ENCODE assay signal across 8 mouse cellular contexts in the genomic region with DNA sequence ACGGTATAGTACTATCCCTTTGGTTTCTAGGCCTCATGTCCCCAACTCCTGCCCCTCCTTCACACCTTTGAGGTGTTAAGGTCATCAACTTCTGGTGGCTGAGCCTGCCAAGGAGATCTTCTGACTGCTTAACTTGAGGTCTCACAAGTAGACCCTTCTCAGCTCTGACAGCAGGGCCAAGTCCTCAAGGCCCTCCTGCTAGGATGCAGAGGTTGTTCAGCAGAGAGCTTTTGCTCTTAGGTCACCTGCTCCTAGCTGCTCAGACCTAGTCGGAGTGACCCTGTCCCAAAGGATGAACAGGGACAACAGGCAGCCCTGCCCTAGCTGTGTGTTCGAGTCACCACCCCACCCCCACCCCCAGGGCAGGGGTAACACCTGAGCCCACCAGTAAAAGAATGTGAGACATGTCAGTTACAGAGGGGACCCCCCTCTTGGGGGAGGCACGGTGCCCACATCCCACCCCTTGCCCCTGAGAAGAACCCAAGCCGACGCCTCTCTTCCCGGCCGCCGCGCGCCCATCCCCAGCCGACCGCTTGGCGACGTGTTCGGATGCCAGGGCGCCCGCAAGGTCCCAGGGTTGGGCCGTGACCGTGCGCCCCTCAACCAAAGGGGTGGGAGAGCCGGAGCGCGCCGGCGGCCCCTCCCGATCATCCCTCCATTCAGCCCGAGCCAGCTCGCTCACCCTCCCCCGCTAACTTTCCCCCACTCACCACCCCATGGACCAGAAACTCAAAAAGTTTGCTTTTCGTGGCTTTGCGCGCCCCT. TPM values are rescaled to one million over a fixed set of nuclear protein-coding genes. Genes with fewer than 3 reads are reported as not detected.
DNase-seq lines count a peak whose midpoint lies in the region; ATAC-seq lines count a peak whose summit lies in the region.

No protein-coding gene starts in this region.

- H3K9ac ChIP-seq in kidney, embryonic 15.5 days = peak overlapping the region; percentile 79
- H3K9ac ChIP-seq in forebrain, embryonic 13.5 days = peak overlapping the region; percentile 92
- H3K9ac ChIP-seq in limb, embryonic 11.5 days (ENCODE audit: low read length) = peak overlapping the region; percentile 89

- peaks cover 6% of the 10 kb centered on the region; the same call in 1 of the 2 replicates for H3K27me3 ChIP-seq in kidney, embryonic 15.5 days
- no peaks in the 10 kb centered on the region for H3K27me3 ChIP-seq in forebrain, embryonic 13.5 days
- H3K27me3 ChIP-seq in limb, embryonic 11.5 days (ENCODE audit: control insufficient read depth, insufficient read depth, low read length) = no peaks in the 10 kb centered on the region

- H3K36me3 ChIP-seq in kidney, embryonic 15.5 days = no peaks in the 10 kb centered on the region
- no peaks in the 10 kb centered on the region for H3K36me3 ChIP-seq in forebrain, embryonic 13.5 days (ENCODE audit: poor library complexity, severe bottlenecking)
- no peaks in the 10 kb centered on the region for H3K36me3 ChIP-seq in limb, embryonic 11.5 days (ENCODE audit: control insufficient read depth, insufficient read depth, low read length)

- under 1% methylated on average over 33 of the region's 33 CpGs for WGBS in kidney, embryonic 15.5 days
- under 1% methylated on average over 18 of the region's 33 CpGs for WGBS in forebrain, embryonic 13.5 days
- under 1% methylated on average over 31 of the region's 33 CpGs for WGBS in limb, embryonic 11.5 days

- peak overlapping the region; percentile 90 for H3K4me2 ChIP-seq in kidney, embryonic 15.5 days
- peak overlapping the region; percentile 95 for H3K4me2 ChIP-seq in forebrain, embryonic 13.5 days
- H3K4me2 ChIP-seq in limb, embryonic 11.5 days (ENCODE audit: low read depth, severe bottlenecking) = peak overlapping the region; percentile 93

- peak overlapping the region; percentile 66 for H3K4me3 ChIP-seq in kidney, embryonic 15.5 days (replicated peaks)
- H3K4me3 ChIP-seq in forebrain, embryonic 13.5 days = peak overlapping the region; percentile 69
- peak overlapping the region; percentile 67 for H3K4me3 ChIP-seq in limb, embryonic 11.5 days (ENCODE audit: low read depth, low read length)

- H3K4me1 ChIP-seq in kidney, embryonic 15.5 days = peaks cover 83% of the 10 kb centered on the region
- peaks cover 86% of the 10 kb centered on the region for H3K4me1 ChIP-seq in forebrain, embryonic 13.5 days
- H3K4me1 ChIP-seq in limb, embryonic 11.5 days (ENCODE audit: control insufficient read depth, insufficient read depth, low read length) = peaks cover 58% of the 10 kb centered on the region

- no peaks in the 10 kb centered on the region for H3K9me3 ChIP-seq in kidney, embryonic 15.5 days (replicated peaks)
- H3K9me3 ChIP-seq in forebrain, embryonic 13.5 days (replicated peaks) = no peaks in the 10 kb centered on the region
- no peaks in the 10 kb centered on the region for H3K9me3 ChIP-seq in limb, embryonic 11.5 days (ENCODE audit: control insufficient read depth, low read length)

- H3K27ac ChIP-seq in kidney, embryonic 15.5 days = peak overlapping the region; percentile 99
- H3K27ac ChIP-seq in forebrain, embryonic 13.5 days = peak overlapping the region; percentile 99
- peak overlapping the region; percentile 96 for H3K27ac ChIP-seq in limb, embryonic 11.5 days (replicated peaks; ENCODE audit: low read depth, low read length)

- no peak for ATAC-seq in kidney, embryonic 15.5 days (replicated peaks; ENCODE audit: low FRiP score)
- ATAC-seq in forebrain, embryonic 13.5 days = no peak
- ATAC-seq in limb, embryonic 11.5 days (ENCODE audit: insufficient number of reproducible peaks, low FRiP score, low TSS enrichment, low read depth) = no peak

- no peak for DNase-seq in kidney, adult 8-10 months
- DNase-seq in NIH3T3 (ENCODE audit: low read depth) = peak; percentile 48
- no peak for DNase-seq in limb, embryonic 11.5 days (ENCODE audit: low spot score)
- peak; percentile 33 for DNase-seq in retina, embryonic 14.5 days (ENCODE audit: low spot score)
- no peak for DNase-seq in left cerebral cortex, adult 9 months (ENCODE audit: low spot score in 2 of 2)
- no peak for DNase-seq in layer of hippocampus, postnatal 14 days (ENCODE audit: low spot score in 2 of 2)

RNA-seq across cellular contexts. Expression of gene Chpf2, which starts 14.7 kb away (rescaled TPM):
- 23.2 and 24.7 TPM in 2 replicates for polyA plus RNA-seq in kidney, embryonic 15.5 days (2015; fragmentation: Nextera tagmentation; extraction: Ambion mirVana)
- polyA plus RNA-seq in forebrain, embryonic 13.5 days (2015; fragmentation: Nextera tagmentation; extraction: Ambion mirVana) = 15.0 and 17.2 TPM in 2 replicates
- polyA plus RNA-seq in limb, embryonic 11.5 days (2014; fragmentation: Nextera tagmentation; extraction: Ambion mirVana) = 8.1 and 9.0 TPM in 2 replicates
- 10 to 100 TPM; 64.3 to 73.2 TPM for total RNA-seq in layer of hippocampus, postnatal 14 days (2021)

RNA-seq across cellular contexts. Expression of gene Smarcd3, which starts 23.0 kb away (rescaled TPM):
- polyA plus RNA-seq in kidney, embryonic 15.5 days (2015; fragmentation: Nextera tagmentation; extraction: Ambion mirVana) = 26.5 and 33.4 TPM in 2 replicates
- 111 and 114 TPM in 2 replicates for polyA plus RNA-seq in forebrain, embryonic 13.5 days (2015; fragmentation: Nextera tagmentation; extraction: Ambion mirVana)
- polyA plus RNA-seq in limb, embryonic 11.5 days (2014; fragmentation: Nextera tagmentation; extraction: Ambion mirVana) = 44.2 and 44.7 TPM in 2 replicates
- total RNA-seq in layer of hippocampus, postnatal 14 days (2021) = 100 to 1,000 TPM; 112 to 113 TPM

RNA-seq across cellular contexts. Expression of gene Abcf2, which starts 24.0 kb away (rescaled TPM):
- 118 TPM in 2 replicates for polyA plus RNA-seq in kidney, embryonic 15.5 days (2015; fragmentation: Nextera tagmentation; extraction: Ambion mirVana)
- 117 and 124 TPM in 2 replicates for polyA plus RNA-seq in forebrain, embryonic 13.5 days (2015; fragmentation: Nextera tagmentation; extraction: Ambion mirVana)
- 149 and 155 TPM in 2 replicates for polyA plus RNA-seq in limb, embryonic 11.5 days (2014; fragmentation: Nextera tagmentation; extraction: Ambion mirVana)
- total RNA-seq in layer of hippocampus, postnatal 14 days (2021) = 10 to 100 TPM; 59.9 to 61.5 TPM

RNA-seq across cellular contexts. Expression of gene 4931409K22Rik, which starts 44.6 kb away (rescaled TPM):
- polyA plus RNA-seq in kidney, embryonic 15.5 days (2015; fragmentation: Nextera tagmentation; extraction: Ambion mirVana) = 0.23 TPM in 2 replicates
- 0.62 TPM in 2 replicates for polyA plus RNA-seq in forebrain, embryonic 13.5 days (2015; fragmentation: Nextera tagmentation; extraction: Ambion mirVana)
- not detected in 2 replicates for polyA plus RNA-seq in limb, embryonic 11.5 days (2014; fragmentation: Nextera tagmentation; extraction: Ambion mirVana)
- not detected for total RNA-seq in layer of hippocampus, postnatal 14 days (2021)

Comparison
In these comparisons a context has a peak if more than half of its experiments do, and no peak if none do; other contexts are left out.
1. DNase-seq: peak in NIH3T3 (single experiment) and retina, embryonic 14.5 days (single experiment); none in kidney, adult 8-10 months (0 of 2), limb, embryonic 11.5 days (single experiment), left cerebral cortex, adult 9 months (0 of 2) and layer of hippocampus, postnatal 14 days (0 of 2).
2. Peak in every context shown above with its lines, with median percentiles within 50 percentile points of each other: H3K27ac ChIP-seq, H3K4me2 ChIP-seq, H3K4me3 ChIP-seq and H3K9ac ChIP-seq.